ENCODE assay signal across 10 mouse cellular contexts in the genomic region with DNA sequence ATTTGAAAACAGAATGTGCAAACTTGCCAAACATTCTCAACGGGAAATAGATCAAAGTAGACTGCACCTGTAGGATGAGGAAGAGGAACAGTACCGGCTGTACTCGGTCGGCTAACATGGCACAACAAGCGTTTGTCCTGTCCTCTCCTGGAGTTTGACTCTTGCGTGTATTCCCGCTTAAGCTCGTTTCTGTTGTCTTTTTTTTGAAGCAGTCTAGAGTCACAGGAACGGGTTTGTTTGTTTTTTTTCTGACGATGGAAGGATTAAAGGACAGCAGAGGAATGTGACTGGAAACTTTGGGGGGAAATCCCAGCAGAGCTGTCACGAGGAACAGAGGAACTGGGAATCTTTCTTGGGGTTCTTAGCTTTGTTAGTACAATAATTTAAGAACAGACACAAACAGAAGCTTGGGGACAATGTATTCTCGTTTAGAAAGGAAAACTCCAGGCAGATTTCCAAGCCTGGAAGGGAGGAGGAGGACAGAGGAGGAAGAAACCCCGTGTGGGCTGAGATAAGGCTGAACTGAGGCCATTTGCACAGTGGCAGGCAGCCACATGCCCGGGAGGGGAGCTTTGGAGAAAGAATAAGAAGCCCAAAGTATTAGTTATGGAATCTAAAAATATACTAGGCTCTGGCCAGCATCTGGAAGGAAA. TPM values are rescaled to one million over a fixed set of nuclear protein-coding genes. Genes with fewer than 3 reads are reported as not detected.
DNase-seq lines count a peak whose midpoint lies in the region; ATAC-seq and TF ChIP-seq lines count a peak whose summit lies in the region.
"Had no signal": no experiment of that assay in that cellular context is flagged by ENCODE, and none has a peak within 500 bp of the region (broad histone marks: within the 10 kb centered on the region; RNA-seq: fewer than 3 reads in every experiment).

No protein-coding gene starts in this region.

- H3K27me3 ChIP-seq in hindbrain, postnatal 0 days (ENCODE audit: insufficient read depth, low read length), result no peaks in the 10 kb centered on the region
- H3K27me3 ChIP-seq in hindbrain, embryonic 12.5 days, result no peaks in the 10 kb centered on the region; the same call in 1 of the 2 replicates
- no peaks in the 10 kb centered on the region for H3K27me3 ChIP-seq in Patski
- H3K27me3 ChIP-seq in heart, embryonic 12.5 days (replicated peaks), result peaks cover 7% of the 10 kb centered on the region; the same call in 1 of the 2 replicates
- H3K27me3 ChIP-seq in lung, postnatal 0 days (replicated peaks; ENCODE audit: insufficient read depth, low read length), result no peaks in the 10 kb centered on the region
- H3K27me3 ChIP-seq: hindbrain, embryonic 15.5 days had no signal

- TF ChIP-seq CTCF in hindbrain, postnatal 0 days (IDR thresholded peaks at IDR 0.05; ENCODE audit: low read depth), result no peak
- no peak for TF ChIP-seq CTCF in Patski (IDR thresholded peaks at IDR 0.05)
- no peak for TF ChIP-seq CTCF in lung, postnatal 0 days (IDR thresholded peaks at IDR 0.05)

- no peaks in the 10 kb centered on the region for H3K36me3 ChIP-seq in hindbrain, postnatal 0 days (ENCODE audit: insufficient read depth, low read length)
- H3K36me3 ChIP-seq in hindbrain, embryonic 12.5 days, result no peaks in the 10 kb centered on the region
- no peaks in the 10 kb centered on the region for H3K36me3 ChIP-seq in heart, embryonic 12.5 days
- no peaks in the 10 kb centered on the region for H3K36me3 ChIP-seq in lung, postnatal 0 days (ENCODE audit: insufficient read depth, low read length)
- H3K36me3 ChIP-seq: hindbrain, embryonic 15.5 days had no signal

- no peak for TF ChIP-seq EP300 in lung, postnatal 0 days (IDR thresholded peaks at IDR 0.05)

- no peak overlapping the region for H3K4me3 ChIP-seq in hindbrain, postnatal 0 days (ENCODE audit: low read length)
- no peak overlapping the region for H3K4me3 ChIP-seq in hindbrain, embryonic 12.5 days
- H3K4me3 ChIP-seq in heart, embryonic 12.5 days, result no peak overlapping the region
- no peak overlapping the region for H3K4me3 ChIP-seq in lung, postnatal 0 days (ENCODE audit: low read depth, low read length)
- H3K4me3 ChIP-seq: hindbrain, embryonic 15.5 days had no signal

- in situ Hi-C loops in Patski (cut with MboI; ENCODE audit: low pct_unique_long_range_greater_than_20kb), result loop anchor here (10.0 kb wide), 3 partner anchors 129 to 559 kb away; no protein-coding TSS in a partner anchor

- H3K4me2 ChIP-seq in hindbrain, postnatal 0 days (ENCODE audit: low read depth, low read length), result peak overlapping the region; percentile 27; the same call in 1 of the 2 replicates
- H3K4me2 ChIP-seq in hindbrain, embryonic 12.5 days (replicated peaks), result no peak overlapping the region
- peak overlapping the region; percentile 27; the same call in 1 of the 2 replicates for H3K4me2 ChIP-seq in heart, embryonic 12.5 days
- H3K4me2 ChIP-seq in lung, postnatal 0 days (replicated peaks; ENCODE audit: low read depth, low read length), result peak overlapping the region; percentile 48
- H3K4me2 ChIP-seq: hindbrain, embryonic 15.5 days had no signal

- ATAC-seq in hindbrain, postnatal 0 days, result no peak
- ATAC-seq in hindbrain, embryonic 12.5 days (ENCODE audit: low FRiP score), result no peak
- ATAC-seq in Patski, result peak; percentile 47
- ATAC-seq in heart, embryonic 12.5 days (ENCODE audit: insufficient number of reproducible peaks, low FRiP score), result peak; percentile 66; the same call in 1 of the 2 replicates
- peak; percentile 65 for ATAC-seq in lung, postnatal 0 days
- ATAC-seq in granulocyte monocyte progenitor cell, adult 5-6 weeks (replicated peaks; ENCODE audit: poor library complexity, severe bottlenecking), result no peak

- CTCF ChIA-PET in Patski (lab: Charles Lee), result interaction anchor here (1.0 to 3.3 kb wide), 13 partner anchors 9 to 444 kb away, joined by 3 to 9 read pairs (median 4); partner anchors contain the start of gene Slc41a2

- WGBS in hindbrain, postnatal 0 days, result 50% methylated on average over 14 of the region's 14 CpGs
- 54% methylated on average over 14 of the region's 14 CpGs for WGBS in hindbrain, embryonic 12.5 days
- WGBS in heart, embryonic 12.5 days, result 29% methylated on average over 14 of the region's 14 CpGs
- WGBS in lung, postnatal 0 days, result 8% methylated on average over 14 of the region's 14 CpGs

- H3K4me1 ChIP-seq in hindbrain, postnatal 0 days (ENCODE audit: insufficient read depth, low read length), result no peaks in the 10 kb centered on the region; the same call in 1 of the 2 replicates
- no peaks in the 10 kb centered on the region for H3K4me1 ChIP-seq in hindbrain, embryonic 12.5 days
- peaks cover 11% of the 10 kb centered on the region for H3K4me1 ChIP-seq in heart, embryonic 12.5 days (replicated peaks)
- H3K4me1 ChIP-seq in lung, postnatal 0 days (ENCODE audit: insufficient read depth, low read depth, low read length), result peaks cover 6% of the 10 kb centered on the region; the same call in 1 of the 2 replicates
- H3K4me1 ChIP-seq: hindbrain, embryonic 15.5 days had no signal

- POLR2A ChIA-PET in Patski (lab: Charles Lee), result no interaction called here

- DNase-seq in hindbrain, postnatal 0 days (ENCODE audit: low spot score), result no peak
- DNase-seq in Patski (ENCODE audit: low read depth, low spot score), result no peak
- peak; percentile 56 for DNase-seq in lung, postnatal 0 days (ENCODE audit: low spot score)
- DNase-seq in frontal cortex, postnatal 14 days (ENCODE audit: low spot score in 2 of 2), result no peak
- no peak for DNase-seq in thymus, postnatal 25 days

- no peak overlapping the region; the same call in 1 of the 2 replicates for H3K27ac ChIP-seq in hindbrain, postnatal 0 days
- no peak overlapping the region for H3K27ac ChIP-seq in hindbrain, embryonic 12.5 days
- peak overlapping the region; percentile 72 for H3K27ac ChIP-seq in heart, embryonic 12.5 days (ENCODE audit: poor library complexity, severe bottlenecking)
- peak overlapping the region; percentile 68 for H3K27ac ChIP-seq in lung, postnatal 0 days (ENCODE audit: low read length)
- H3K27ac ChIP-seq: hindbrain, embryonic 15.5 days had no signal

- H3K9ac ChIP-seq in hindbrain, postnatal 0 days (replicated peaks; ENCODE audit: low read length), result no peak overlapping the region
- H3K9ac ChIP-seq in hindbrain, embryonic 12.5 days, result no peak overlapping the region
- H3K9ac ChIP-seq in heart, embryonic 12.5 days, result no peak overlapping the region
- peak overlapping the region; percentile 2; the same call in 1 of the 2 replicates for H3K9ac ChIP-seq in lung, postnatal 0 days (replicated peaks; ENCODE audit: low read depth)
- H3K9ac ChIP-seq: hindbrain, embryonic 15.5 days had no signal

- H3K9me3 ChIP-seq in hindbrain, postnatal 0 days (ENCODE audit: low read length), result no peaks in the 10 kb centered on the region
- no peaks in the 10 kb centered on the region for H3K9me3 ChIP-seq in hindbrain, embryonic 12.5 days (replicated peaks)
- no peaks in the 10 kb centered on the region for H3K9me3 ChIP-seq in heart, embryonic 12.5 days (replicated peaks)
- H3K9me3 ChIP-seq in lung, postnatal 0 days (ENCODE audit: low read length), result no peaks in the 10 kb centered on the region
- H3K9me3 ChIP-seq: hindbrain, embryonic 15.5 days had no signal

RNA-seq across cellular contexts. Expression of gene D10Wsu102e, which starts 6.2 kb away (rescaled TPM):
- total RNA-seq in hindbrain, postnatal 0 days (2014; rRNA removed), result 2.1 and 2.2 TPM in 2 replicates
- polyA plus RNA-seq in hindbrain, postnatal 0 days (2015; fragmentation: Nextera tagmentation; extraction: Ambion mirVana), result 0.60 and 0.61 TPM in 2 replicates
- polyA plus RNA-seq in hindbrain, embryonic 12.5 days (2016; fragmentation: Nextera tagmentation; extraction: Ambion mirVana), result 1.0 TPM in 2 replicates
- polyA plus RNA-seq in Patski (2021), result 0.90 TPM
- 0.59 and 0.62 TPM in 2 replicates for polyA plus RNA-seq in heart, embryonic 12.5 days (2016; fragmentation: Nextera tagmentation; extraction: Ambion mirVana)
- 0.19 and 0.20 TPM in 2 replicates for polyA plus RNA-seq in lung, postnatal 0 days (2015; fragmentation: Nextera tagmentation; extraction: Ambion mirVana)
- 0.80 and 0.92 TPM in 2 replicates for total RNA-seq in granulocyte monocyte progenitor cell, adult 5-6 weeks (2014; fragmentation: Nextera tagmentation)
- total RNA-seq in granulocyte monocyte progenitor cell, adult 5-6 weeks (2017), result 0.90 and 0.93 TPM in 2 replicates

RNA-seq across cellular contexts. Expression of gene Slc41a2, which starts 16.1 kb away (rescaled TPM):
- total RNA-seq in hindbrain, postnatal 0 days (2014; rRNA removed), result 29.8 and 43.1 TPM in 2 replicates
- polyA plus RNA-seq in hindbrain, postnatal 0 days (2015; fragmentation: Nextera tagmentation; extraction: Ambion mirVana), result 10.3 and 10.8 TPM in 2 replicates
- polyA plus RNA-seq in hindbrain, embryonic 12.5 days (2016; fragmentation: Nextera tagmentation; extraction: Ambion mirVana), result 2.6 and 3.8 TPM in 2 replicates
- 30.0 TPM for polyA plus RNA-seq in Patski (2021)
- polyA plus RNA-seq in heart, embryonic 12.5 days (2016; fragmentation: Nextera tagmentation; extraction: Ambion mirVana), result 0.77 and 1.0 TPM in 2 replicates
- polyA plus RNA-seq in lung, postnatal 0 days (2015; fragmentation: Nextera tagmentation; extraction: Ambion mirVana), result 1.2 and 1.5 TPM in 2 replicates
- total RNA-seq in granulocyte monocyte progenitor cell, adult 5-6 weeks (2014; fragmentation: Nextera tagmentation), result 0.09 TPM in 1 of 2 replicates, not detected in the other
- not detected in 2 replicates for total RNA-seq in granulocyte monocyte progenitor cell, adult 5-6 weeks (2017)
- total RNA-seq: MEL had no signal

Comparison
In these comparisons a context has a peak if more than half of its experiments do, and no peak if none do; other contexts are left out.
1. ATAC-seq: peak in Patski (single experiment), heart, embryonic 12.5 days (single experiment) and lung, postnatal 0 days (single experiment); none in hindbrain, postnatal 0 days (single experiment), hindbrain, embryonic 12.5 days (single experiment) and granulocyte monocyte progenitor cell, adult 5-6 weeks (single experiment).
2. H3K27ac ChIP-seq: peak in heart, embryonic 12.5 days (single experiment) and lung, postnatal 0 days (single experiment); none in hindbrain, postnatal 0 days (single experiment) and hindbrain, embryonic 12.5 days (single experiment).